ENCODE assay signal across 8 mouse cellular contexts in genomic region chr1:151344283-151345108, GRCm38 (mm10). TPM values are rescaled to one million over a fixed set of nuclear protein-coding genes. Genes with fewer than 3 reads are reported as not detected.
DNase-seq lines count a peak whose midpoint lies in the region; ATAC-seq lines count a peak whose summit lies in the region.

Gene Ivns1abp (plus strand): TSS chr1:151344477.

- peak within 1 kb of the TSS; percentile 96 for H3K27ac ChIP-seq in hindbrain, embryonic 15.5 days (replicated peaks)

- H3K9ac ChIP-seq in hindbrain, embryonic 15.5 days = peak within 1 kb of the TSS; percentile 96

- H3K27me3 ChIP-seq in hindbrain, embryonic 15.5 days = no peaks in the 10 kb centered on the region

- 0 out of 2 replicates have a peak, but pooled peaks cover 2% of the 10 kb centered on the region for H3K36me3 ChIP-seq in hindbrain, embryonic 15.5 days

- under 1% methylated on average over 94 of the region's 104 CpGs for WGBS in hindbrain, embryonic 15.5 days

- peaks cover 38% of the 10 kb centered on the region for H3K4me1 ChIP-seq in hindbrain, embryonic 15.5 days (replicated peaks)

- ATAC-seq in hindbrain, embryonic 15.5 days (ENCODE audit: low FRiP score, low read depth) = peak; percentile 96

- H3K4me3 ChIP-seq in hindbrain, embryonic 15.5 days = peak within 1 kb of the TSS; percentile 91

- peak; percentile 97 for DNase-seq in T-cell, adult 2 months (ENCODE audit: low spot score)
- DNase-seq in cerebellum, postnatal 36 days = peak; percentile 97 to 99
- peak; percentile 95 to 98 for DNase-seq in frontal cortex, postnatal 36 days (ENCODE audit: low spot score in 2 of 2)
- DNase-seq in left cerebral cortex, adult 11 months (ENCODE audit: low spot score) = peak; percentile 95
- DNase-seq in lung, postnatal 4 days = peak; percentile 98
- peak; percentile 96 for DNase-seq in retina, postnatal 7 days (ENCODE audit: low read depth, low spot score)
- peak; percentile 86 for DNase-seq in urinary bladder, adult 2 months (ENCODE audit: low spot score)

- no peaks in the 10 kb centered on the region for H3K9me3 ChIP-seq in hindbrain, embryonic 15.5 days

- peak within 1 kb of the TSS; percentile 53 for H3K4me2 ChIP-seq in hindbrain, embryonic 15.5 days

RNA-seq across cellular contexts. Expression of gene Ivns1abp, which starts in this region (rescaled TPM):
- 223 and 225 TPM in 2 replicates for polyA plus RNA-seq in hindbrain, embryonic 15.5 days (2015; fragmentation: Nextera tagmentation; extraction: Ambion mirVana)
- 65.5 and 76.2 TPM in 2 replicates for polyA plus RNA-seq in urinary bladder, adult 2 months (2012; rRNA removed)

Comparison
In these comparisons a context has a peak if more than half of its experiments do, and no peak if none do; other contexts are left out.
1. Peak in every context shown above with its lines: DNase-seq, ATAC-seq, H3K4me3 ChIP-seq and H3K27ac ChIP-seq.